Mouse (Mus musculus) spleen, adult 2 months (tissue): ENCODE measurements around the gene Pdlim1.

Experiments
- CTCF ChIP-seq: fragments of 200-500 bp; IDR thresholded peaks from 2 replicates; pipeline ENCODE4 v1.5.1; 2011; ENCODE audit warnings: mild to moderate bottlenecking, inconsistent platforms; ENCODE audit not compliant: insufficient read depth, insufficient read length, insufficient replicate concordance; ENCODE audit errors: extremely low read depth
- POLR2A ChIP-seq: fragments of 200-500 bp; IDR thresholded peaks from 2 replicates; pipeline ENCODE4 v1.6.1; 2011; ENCODE audit warnings: low read depth, low read length, inconsistent platforms

DNA sequence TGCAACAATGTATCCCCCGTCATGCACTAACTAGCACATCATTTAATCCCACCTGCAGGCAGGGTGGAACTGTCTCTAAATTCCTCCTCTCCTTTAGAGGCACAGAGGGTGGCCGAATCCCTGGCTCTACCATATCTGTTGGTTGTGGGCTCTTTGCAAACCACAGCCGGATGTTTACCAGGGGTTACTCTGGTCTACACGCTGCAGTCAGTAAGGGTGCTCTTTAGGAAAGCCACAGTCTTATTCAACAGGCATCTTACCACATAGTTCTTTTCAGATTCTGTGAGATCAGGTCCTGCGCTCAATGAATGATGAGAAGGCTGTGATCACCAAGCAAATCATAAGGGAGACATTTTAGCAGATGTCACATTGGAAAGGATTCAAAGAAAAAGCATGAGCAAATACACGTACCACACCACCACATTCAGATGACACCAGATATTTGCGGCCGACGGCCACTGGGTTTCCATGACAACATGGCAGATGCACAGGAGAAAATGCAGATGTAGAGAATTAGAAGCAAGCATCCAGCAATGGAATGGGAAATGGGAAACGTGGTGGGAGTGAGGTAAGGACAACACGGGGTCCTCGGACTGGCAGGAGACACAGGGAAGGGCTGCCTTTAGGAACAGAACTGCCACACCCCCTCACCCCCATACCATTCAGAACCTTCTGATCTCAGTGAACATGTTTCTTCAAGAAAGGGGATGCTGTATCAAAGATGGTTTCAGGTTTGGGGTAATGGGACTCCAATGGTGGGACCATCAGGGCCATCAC lies 28.5 kb upstream of the Pdlim1 start:
- TF ChIP-seq CTCF (no peak), POLR2A (no peak)
